Mouse (Mus musculus) stomach, embryonic 14.5 days (tissue): ENCODE data around the gene Mgat1. TPM values are rescaled to one million over a fixed set of nuclear protein-coding genes. Genes with fewer than 3 reads are reported as not detected.

Experiments used
- ATAC-seq: fragments of 200-750 bp; cut with Nextera tagmentation; 2 replicates; pipeline ENCODE4 v1.8.0; 2017; ENCODE audit warnings: low read depth, moderate TSS enrichment; ENCODE audit not compliant: insufficient number of reproducible peaks, insufficient read depth, low FRiP score
- H3K27ac ChIP-seq: fragments of 300-500 bp; sonication (generic); 2 replicates; pipeline ENCODE4 v1.5.1; 2014; ENCODE audit warnings: mild to moderate bottlenecking, low read length, moderate library complexity, mixed read lengths
- H3K27me3 ChIP-seq: fragments of 300-500 bp; sonication (generic); 2 replicates; pipeline ENCODE4 v1.6.1; 2014; ENCODE audit warnings: low read length, control low read depth, mixed read lengths; ENCODE audit not compliant: control insufficient read depth, insufficient read depth
- H3K36me3 ChIP-seq: fragments of 300-500 bp; sonication (generic); 2 replicates; pipeline ENCODE4 v1.6.1; 2014; ENCODE audit warnings: mild to moderate bottlenecking, control low read depth, low read length, moderate library complexity, mixed read lengths; ENCODE audit not compliant: control insufficient read depth, insufficient read depth
- H3K4me1 ChIP-seq: fragments of 300-500 bp; sonication (generic); 2 replicates; pipeline ENCODE4 v1.6.1; 2014; ENCODE audit warnings: low read length, control low read depth, mixed read lengths; ENCODE audit not compliant: control insufficient read depth, insufficient read depth
- H3K4me2 ChIP-seq: fragments of 300-500 bp; sonication (generic); replicated peaks from 2 replicates; pipeline ENCODE4 v1.6.1; 2014; ENCODE audit warnings: low read depth, low read length, control low read depth
- H3K4me3 ChIP-seq: fragments of 300-500 bp; sonication (generic); 2 replicates; pipeline ENCODE4 v1.5.1; 2014; ENCODE audit warnings: low read depth, low read length, control low read depth
- H3K9ac ChIP-seq: fragments of 300-500 bp; sonication (generic); replicated peaks from 2 replicates; pipeline ENCODE4 v1.6.1; 2014; ENCODE audit warnings: low read depth, mild to moderate bottlenecking, control low read depth, low read length, moderate library complexity, mixed read lengths
- H3K9me3 ChIP-seq: fragments of 300-500 bp; sonication (generic); 2 replicates; pipeline ENCODE4 v1.6.1; 2016; ENCODE audit warnings: low read depth, low read length, control low read depth; ENCODE audit not compliant: control insufficient read depth
- WGBS: fragments of 180-500 bp; shearing (Covaris S2); extraction: QIAGEN DNeasy Blood & Tissue Kit; methylation state at CpG from one replicate; pipeline ENCODE4 v1.1.7; 2014; 5-methylcytosine and 5-hydroxymethylcytosine counted together
- polyA plus RNA-seq: library from polyadenylated mRNA; unstranded; fragments of >200 nt; fragmentation: Nextera tagmentation; extraction: Ambion mirVana; gene quantifications from 2 replicates; pipeline ENCODE4 v1.2.1, GENCODE M21; 2014

The Mgat1 gene
- polyA plus RNA-seq, 1 experiment from 2014 or later = 55.0 TPM

DNA sequence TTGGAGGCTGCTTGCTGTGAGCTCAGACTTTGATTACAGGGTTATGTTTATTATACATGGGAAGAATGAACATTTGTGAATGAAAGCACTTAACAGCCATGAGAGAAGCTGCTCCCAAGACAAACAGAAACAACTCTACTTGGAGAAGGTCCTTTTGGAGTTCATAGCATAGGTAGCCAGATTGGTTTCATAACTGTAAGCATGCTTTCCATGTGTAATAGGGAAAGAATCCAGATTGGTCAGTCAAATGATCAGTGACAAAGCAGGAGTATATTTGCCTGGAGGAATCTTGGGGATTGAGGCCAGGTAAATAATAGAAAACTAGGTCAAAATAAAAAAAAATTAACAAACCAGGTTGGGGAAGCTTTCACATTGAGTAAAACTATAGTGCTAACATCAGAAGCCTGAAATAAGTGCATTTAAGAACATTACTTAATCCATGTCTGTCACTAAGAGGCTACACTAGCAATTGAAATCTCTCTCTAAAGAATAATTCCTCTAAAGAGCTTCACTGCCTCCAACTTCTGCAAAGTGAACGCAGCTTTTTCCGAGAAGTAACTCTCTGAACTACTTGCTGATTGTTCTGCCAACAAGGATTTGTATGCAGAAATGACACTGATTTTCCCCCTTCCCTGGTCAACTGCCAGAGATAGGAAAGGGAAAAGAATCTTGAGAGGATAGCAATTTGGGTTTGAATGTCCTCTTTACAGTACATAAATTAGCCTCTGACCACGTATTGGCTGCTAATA lies 8.4 kb upstream of the Mgat1 start:
- Histone ChIP-seq H3K4me3 (no peak overlapping the region), H3K27me3 (no peaks in the 10 kb centered on the region), H3K4me2 (no peak overlapping the region), H3K9ac (no peak overlapping the region), H3K9me3 (no peaks in the 10 kb centered on the region), H3K27ac (no peak overlapping the region), H3K4me1 (no peaks in the 10 kb centered on the region), H3K36me3 (no peaks in the 10 kb centered on the region)
- 69% methylated on average over 3 of the region's 3 CpGs for WGBS
- no peak for ATAC-seq

DNA sequence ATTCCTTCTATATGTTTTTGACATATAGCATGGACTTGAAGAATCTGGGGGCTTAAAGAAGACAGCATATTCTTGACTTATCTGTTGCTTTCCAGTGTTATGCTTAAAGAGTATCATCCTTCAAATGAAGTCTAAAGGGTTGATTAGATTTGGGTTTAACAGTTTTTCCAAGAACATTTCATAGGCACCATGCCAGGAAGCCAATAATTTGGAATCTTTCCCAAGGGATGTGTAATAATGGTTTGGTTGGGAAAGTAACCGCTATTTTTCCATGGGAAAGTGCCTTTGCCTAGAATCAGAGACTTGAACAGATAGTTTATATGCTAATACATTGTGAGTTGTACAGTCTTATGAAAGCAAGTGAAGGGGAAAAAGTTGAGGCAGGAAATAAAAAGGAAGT lies 7.1 kb upstream of the Mgat1 start:
- H3K9ac ChIP-seq = no peak overlapping the region
- no peak overlapping the region for H3K27ac ChIP-seq
- 65% methylated on average over 1 of the region's 1 CpGs for WGBS
- H3K9me3 ChIP-seq = no peaks in the 10 kb centered on the region
- H3K4me2 ChIP-seq = no peak overlapping the region
- no peaks in the 10 kb centered on the region for H3K36me3 ChIP-seq
- H3K4me1 ChIP-seq = no peaks in the 10 kb centered on the region
- no peak overlapping the region for H3K4me3 ChIP-seq
- ATAC-seq = no peak
- no peaks in the 10 kb centered on the region for H3K27me3 ChIP-seq

DNA sequence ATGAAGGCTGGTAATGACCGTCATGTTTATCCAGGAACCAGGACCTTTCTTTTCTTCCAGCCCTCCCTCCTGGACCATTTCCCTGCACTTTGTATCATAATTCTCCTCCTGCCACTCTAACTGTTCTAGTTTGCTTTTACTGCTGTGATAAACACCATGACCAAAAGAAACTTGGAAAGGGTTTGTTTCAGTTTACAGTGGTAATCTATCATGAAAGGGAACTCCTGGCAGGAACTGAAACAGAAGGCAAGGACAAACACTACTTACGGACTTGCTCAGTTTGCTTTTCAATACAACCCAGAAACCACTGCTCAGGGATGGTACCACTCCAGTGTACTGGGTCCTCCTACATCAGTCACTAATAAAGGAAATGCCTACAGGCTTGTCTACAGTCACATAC lies 6.5 kb upstream of the Mgat1 start:
- H3K36me3 ChIP-seq = no peaks in the 10 kb centered on the region
- H3K27ac ChIP-seq = no peak overlapping the region
- no peak overlapping the region for H3K4me3 ChIP-seq
- H3K9ac ChIP-seq = no peak overlapping the region
- H3K4me1 ChIP-seq = no peaks in the 10 kb centered on the region
- no peaks in the 10 kb centered on the region for H3K9me3 ChIP-seq
- H3K27me3 ChIP-seq = no peaks in the 10 kb centered on the region
- 46% methylated on average over 2 of the region's 2 CpGs for WGBS
- ATAC-seq = no peak
- H3K4me2 ChIP-seq = no peak overlapping the region

DNA sequence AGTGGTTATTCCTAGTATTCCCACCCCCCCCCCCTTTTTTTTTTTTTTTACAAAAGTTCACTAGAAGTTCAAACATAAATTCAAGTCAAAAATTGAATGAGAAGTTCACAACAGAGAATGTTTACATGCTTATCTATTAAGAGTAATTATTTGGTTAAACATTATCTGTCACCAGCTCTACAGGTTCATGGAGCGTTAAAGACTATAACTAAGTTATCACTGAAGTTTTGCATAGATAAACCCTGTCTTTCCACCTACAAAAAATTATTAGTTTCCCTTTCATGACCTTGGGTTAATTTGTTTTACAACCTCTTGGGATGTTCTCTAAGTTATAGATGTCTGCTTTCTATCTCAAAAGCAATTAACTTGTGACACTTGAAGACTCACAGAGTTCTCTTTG lies 3.7 kb upstream of the Mgat1 start:
- ATAC-seq = no peak
- Histone ChIP-seq H3K27me3 (no peaks in the 10 kb centered on the region), H3K4me2 (no peak overlapping the region), H3K9ac (no peak overlapping the region), H3K27ac (no peak overlapping the region), H3K9me3 (no peaks in the 10 kb centered on the region), H3K4me1 (peaks cover 8% of the 10 kb centered on the region; the same call in 1 of the 2 replicates), H3K36me3 (no peaks in the 10 kb centered on the region), H3K4me3 (no peak overlapping the region)
- 65% methylated on average over 1 of the region's 1 CpGs for WGBS

DNA sequence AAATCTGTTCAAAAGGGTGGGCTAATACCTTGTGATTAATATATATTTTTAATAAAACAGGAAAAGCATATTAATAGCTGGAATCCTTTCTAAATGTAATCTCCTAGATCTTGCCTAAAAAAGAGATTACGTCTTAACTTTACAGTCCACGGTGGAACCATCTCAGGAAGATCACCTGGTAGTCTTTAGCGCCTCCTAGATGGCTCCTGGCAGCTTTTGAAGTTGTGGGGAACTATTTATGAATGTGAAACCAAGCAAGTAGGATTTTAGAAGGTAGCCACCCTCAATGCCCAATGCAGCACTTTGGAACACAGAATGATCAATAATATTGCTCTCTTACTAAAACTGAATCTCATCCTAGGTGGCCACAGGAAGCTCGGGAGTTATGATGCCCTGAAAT lies 3.1 kb upstream of the Mgat1 start:
- Histone ChIP-seq H3K4me2 (no peak overlapping the region), H3K4me1 (peaks cover 9% of the 10 kb centered on the region; the same call in 1 of the 2 replicates), H3K9me3 (no peaks in the 10 kb centered on the region), H3K27ac (no peak overlapping the region), H3K9ac (no peak overlapping the region), H3K36me3 (no peaks in the 10 kb centered on the region), H3K4me3 (no peak overlapping the region), H3K27me3 (no peaks in the 10 kb centered on the region)
- 82% methylated on average over 4 of the region's 4 CpGs for WGBS
- ATAC-seq = no peak

DNA sequence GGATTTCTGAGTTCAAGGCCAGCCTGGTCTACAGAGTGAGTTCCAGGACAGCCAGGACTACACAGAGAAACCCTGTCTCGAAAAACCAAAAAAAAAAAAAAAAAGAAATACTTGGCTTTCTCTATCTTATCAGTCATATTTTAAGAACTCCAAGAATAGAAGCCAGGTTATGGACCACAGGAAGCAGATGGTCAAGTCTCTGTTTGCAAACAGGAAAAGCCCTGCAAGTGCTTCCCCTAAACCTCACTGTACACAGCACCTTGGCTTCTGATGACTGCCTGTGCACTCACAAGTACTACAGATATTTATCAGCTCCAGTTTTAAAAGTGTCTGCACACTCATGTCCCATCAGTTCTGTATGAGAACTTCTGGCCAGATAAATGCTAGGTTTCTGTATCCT lies 2.5 kb upstream of the Mgat1 start:
- WGBS = no CpG with 5 or more reads among the region's 1 CpGs
- Histone ChIP-seq H3K4me3 (no peak overlapping the region), H3K36me3 (no peaks in the 10 kb centered on the region), H3K9me3 (no peaks in the 10 kb centered on the region), H3K27me3 (no peaks in the 10 kb centered on the region), H3K4me1 (peaks cover 9% of the 10 kb centered on the region; the same call in 1 of the 2 replicates), H3K27ac (no peak overlapping the region), H3K4me2 (no peak overlapping the region), H3K9ac (no peak overlapping the region)
- ATAC-seq = no peak

DNA sequence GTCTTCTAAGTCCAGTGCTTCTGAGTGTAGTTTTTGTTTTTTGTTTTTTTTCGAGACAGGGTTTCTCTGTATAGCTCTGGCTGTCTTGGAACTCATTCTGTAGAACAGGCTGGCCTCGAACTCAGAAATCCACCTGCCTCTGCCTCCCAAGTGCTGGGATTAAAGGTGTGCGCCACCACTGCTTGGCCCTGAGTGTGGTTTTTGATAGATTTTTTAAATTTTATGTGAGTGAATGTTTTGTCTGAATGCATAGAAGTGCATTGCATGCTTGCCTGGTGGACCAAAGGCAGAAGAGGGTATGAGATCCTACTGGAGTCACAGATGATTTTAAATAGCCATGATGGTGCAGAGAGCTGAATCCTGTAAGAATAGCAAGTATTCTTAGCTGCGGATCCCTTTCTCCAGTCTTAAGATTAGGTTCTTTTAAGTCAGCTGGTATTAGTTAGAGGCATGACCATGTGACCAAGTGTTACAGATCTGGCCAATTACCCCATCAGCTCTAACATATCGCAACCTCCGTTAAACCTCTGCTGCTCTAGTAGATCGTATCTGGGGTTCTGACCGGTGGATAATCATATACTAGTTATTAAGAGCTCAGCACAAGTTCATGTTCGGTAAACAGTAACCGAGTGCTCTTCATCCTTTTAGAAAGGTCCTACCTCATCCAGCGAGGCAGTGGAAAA lies 906 bp upstream of the Mgat1 start:
- Histone ChIP-seq H3K9me3 (no peaks in the 10 kb centered on the region), H3K27ac (peak overlapping the region; percentile 87), H3K27me3 (no peaks in the 10 kb centered on the region), H3K4me1 (peaks cover 17% of the 10 kb centered on the region; the same call in 1 of the 2 replicates), H3K4me2 (peak overlapping the region; percentile 62), H3K36me3 (no peaks in the 10 kb centered on the region), H3K4me3 (peak overlapping the region; percentile 43), H3K9ac (peak overlapping the region; percentile 42)
- WGBS = 22% methylated on average over 11 of the region's 11 CpGs
- ATAC-seq = peak; percentile 0; the same call in 1 of the 2 replicates

DNA sequence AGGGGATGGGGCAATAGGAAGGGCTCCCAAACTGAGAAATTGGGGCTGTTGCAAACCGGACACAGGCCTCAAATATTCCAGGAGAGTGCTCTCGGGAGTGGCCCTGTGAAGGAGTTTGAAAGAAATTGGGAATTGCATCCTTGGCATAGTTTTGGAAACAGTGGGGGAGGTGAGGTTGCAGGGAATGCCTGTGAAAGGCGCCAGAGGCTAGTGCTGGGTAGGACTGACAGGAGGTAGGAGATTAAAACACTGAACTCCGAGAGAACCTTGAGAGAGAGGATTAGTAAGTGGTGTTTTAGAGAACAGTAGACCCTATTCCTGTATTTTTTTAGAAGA lies 572 bp downstream of the Mgat1 start:
- peak overlapping the region; percentile 62 for H3K4me2 ChIP-seq
- H3K4me1 ChIP-seq = peaks cover 26% of the 10 kb centered on the region; the same call in 1 of the 2 replicates
- ATAC-seq = no peak
- H3K36me3 ChIP-seq = no peaks in the 10 kb centered on the region
- no peak overlapping the region; the same call in 1 of the 2 replicates for H3K9ac ChIP-seq
- H3K27me3 ChIP-seq = no peaks in the 10 kb centered on the region
- H3K27ac ChIP-seq = peak overlapping the region; percentile 87
- under 1% methylated on average over 4 of the region's 4 CpGs for WGBS
- peak overlapping the region; percentile 43 for H3K4me3 ChIP-seq
- no peaks in the 10 kb centered on the region for H3K9me3 ChIP-seq
